Mouse (Mus musculus) spleen, adult 2 months (tissue): ENCODE data around the gene Slc22a20.

Source experiments
- CTCF ChIP-seq: fragments of 200-500 bp; IDR thresholded peaks from 2 replicates; pipeline ENCODE4 v1.5.1; 2011; ENCODE audit warnings: mild to moderate bottlenecking, inconsistent platforms; ENCODE audit not compliant: insufficient read depth, insufficient read length, insufficient replicate concordance; ENCODE audit errors: extremely low read depth
- POLR2A ChIP-seq: fragments of 200-500 bp; IDR thresholded peaks from 2 replicates; pipeline ENCODE4 v1.6.1; 2011; ENCODE audit warnings: low read depth, low read length, inconsistent platforms

DNA sequence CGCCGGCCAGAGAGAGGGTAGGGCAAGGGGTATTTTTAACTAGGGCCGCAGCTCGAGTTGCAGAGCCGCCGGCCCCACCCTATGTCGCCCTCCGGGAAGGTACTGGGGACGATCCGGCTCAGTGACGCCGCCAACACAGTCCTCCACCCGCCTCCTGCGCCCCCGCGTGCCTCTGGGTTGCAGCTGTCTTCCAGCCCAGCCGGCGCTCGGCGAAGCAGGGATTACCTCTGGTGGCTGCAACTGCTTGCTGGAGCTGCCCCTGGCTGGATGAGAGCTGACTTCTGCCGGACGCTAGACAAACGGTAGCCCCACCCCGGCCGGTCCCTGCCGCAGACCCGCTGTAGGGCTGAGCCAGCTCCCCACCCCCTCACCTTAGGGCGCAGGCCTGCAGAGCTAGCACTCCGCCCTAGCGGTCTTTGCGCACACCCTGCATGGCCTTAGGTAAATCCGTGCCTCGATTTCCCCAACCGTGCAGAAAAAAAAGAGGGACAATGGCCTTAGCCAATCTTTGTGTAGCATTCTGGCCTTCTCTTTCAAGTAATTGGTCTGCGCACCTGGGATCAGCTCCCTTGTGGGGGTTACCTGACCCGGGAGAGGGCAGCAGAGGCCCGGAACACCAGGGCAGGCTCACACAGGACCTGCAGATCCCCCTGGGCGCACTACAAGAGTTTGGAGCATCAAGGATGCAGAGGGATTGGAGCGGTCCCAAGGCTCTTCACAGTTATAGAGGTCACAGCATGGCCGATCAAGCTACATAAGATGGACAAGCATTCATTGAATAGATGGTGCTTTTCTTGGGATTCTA is 29.8 kb upstream of the Slc22a20 start, which contains the start of gene Capn1:
- no peak for TF ChIP-seq CTCF
- TF ChIP-seq POLR2A, result no peak
